Mouse (Mus musculus) brain, embryonic 14.5 days (tissue): ENCODE measurements around the gene Igf2r.

Experiments
- CTCF ChIP-seq: fragments of 200-500 bp; IDR thresholded peaks from 2 replicates; pipeline ENCODE4 v1.5.1; 2012; ENCODE audit warnings: inconsistent platforms, mild to moderate bottlenecking, moderate library complexity, borderline replicate concordance; ENCODE audit not compliant: insufficient read depth, insufficient read length; ENCODE audit errors: extremely low read depth
- POLR2A ChIP-seq: fragments of 200-500 bp; IDR thresholded peaks from 2 replicates; pipeline ENCODE4 v1.6.1; 2012; ENCODE audit warnings: mild to moderate bottlenecking, inconsistent platforms, borderline replicate concordance; ENCODE audit not compliant: poor library complexity, insufficient read depth, insufficient read length, severe bottlenecking; ENCODE audit errors: extremely low read depth

GRCm38 (mm10) chr17:12727748-12728147 is 41.7 kb downstream of the Igf2r start:
- TF ChIP-seq CTCF (no peak), POLR2A (no peak)
